Mouse (Mus musculus) CD4-positive, CD25-positive, alpha-beta regulatory T cell, adult 2 months (primary cell): ENCODE measurements around the gene Ubxn4.
"Not testable (repeated sequence)": the region's sequence is repeated elsewhere in the genome, so short reads cannot be mapped to it uniquely, and the experiment has no call there.

Experiments
- DNase-seq: peaks from one replicate; pipeline ENCODE4 v3.0.0-alpha.2; 2012; ENCODE audit warnings: low read depth, low spot score

The Ubxn4 gene

GRCm38 (mm10) chr1:128314665-128315064 is 70.9 kb downstream of the Ubxn4 start:
- no peak for DNase-seq

GRCm38 (mm10) chr1:128319266-128319665 is 75.5 kb downstream of the Ubxn4 start:
- DNase-seq, result not testable (repeated sequence)

GRCm38 (mm10) chr1:128323026-128323643 is 79.4 kb downstream of the Ubxn4 start:
- DNase-seq, result no peak

GRCm38 (mm10) chr1:128324776-128325175 is 81.0 kb downstream of the Ubxn4 start:
- DNase-seq, result no peak

GRCm38 (mm10) chr1:128327165-128327564 is 83.4 kb downstream of the Ubxn4 start:
- DNase-seq, result no peak

GRCm38 (mm10) chr1:128328218-128328617 is 84.5 kb downstream of the Ubxn4 start, which contains the start of gene Lct:
Gene Lct, minus strand, starts transcription at chr1:128328318.
- no peak for DNase-seq
